Mouse (Mus musculus): ENCODE data around the gene Gimd1. TPM values are rescaled to one million over a fixed set of nuclear protein-coding genes. Genes with fewer than 3 reads are reported as not detected.

Gimd1 gene
- not detected in 2 replicates for polyA plus RNA-seq (2012)

GRCm38 (mm10) chr3:132629601-132630239 is at the start of gene Gimd1:
Gene Gimd1 (plus strand): TSS chr3:132629820.

GRCm38 (mm10) chr3:132683447-132684230 is 54.0 kb downstream of the Gimd1 start, which contains the start of gene Tbck:
Gene Tbck (plus strand): TSS chr3:132684144.

GRCm38 (mm10) chr3:132684231-132684928 is 54.8 kb downstream of the Gimd1 start, which contains the start of gene Aimp1:
Gene Aimp1 (minus strand): TSS chr3:132684370.

Other genes with a start within 250 kb of the Gimd1 start
- 2.0 TPM in 2 replicates for gene Tbck, start 54.3 kb downstream of the Gimd1 start, polyA plus RNA-seq (2012)
- gene Aimp1, start 54.5 kb downstream of the Gimd1 start, polyA plus RNA-seq (2012): 11.6 and 12.8 TPM in 2 replicates